Mouse (Mus musculus) limb, embryonic 12.5 days (tissue): ENCODE results near the gene Gm11939. TPM values are rescaled to one million over a fixed set of nuclear protein-coding genes. Genes with fewer than 3 reads are reported as not detected.
"Not testable (repeated sequence)": the region's sequence is repeated elsewhere in the genome, so short reads cannot be mapped to it uniquely, and the experiment has no call there.

Experiments used
- ATAC-seq: fragments of 200-750 bp; cut with Nextera tagmentation; 2 replicates; pipeline ENCODE4 v1.8.0; 2017; ENCODE audit warnings: low read depth, moderate TSS enrichment; ENCODE audit not compliant: insufficient number of reproducible peaks, insufficient read depth, low FRiP score, low TSS enrichment
- H3K27ac ChIP-seq: fragments of 300-500 bp; sonication (generic); 2 replicates; pipeline ENCODE4 v1.5.1; 2016; ENCODE audit warnings: mild to moderate bottlenecking, moderate library complexity
- H3K27me3 ChIP-seq: fragments of 300-500 bp; sonication (generic); 2 replicates; pipeline ENCODE4 v1.6.1; 2016; ENCODE audit warnings: mild to moderate bottlenecking, moderate library complexity
- H3K36me3 ChIP-seq: fragments of 300-500 bp; sonication (generic); 2 replicates; pipeline ENCODE4 v1.6.1; 2016; ENCODE audit warnings: mild to moderate bottlenecking, moderate library complexity
- H3K4me1 ChIP-seq: fragments of 300-500 bp; sonication (generic); replicated peaks from 2 replicates; pipeline ENCODE4 v1.6.1; 2016
- H3K4me2 ChIP-seq: fragments of 300-500 bp; sonication (generic); 2 replicates; pipeline ENCODE4 v1.6.1; 2016; ENCODE audit warnings: mild to moderate bottlenecking, moderate library complexity
- H3K4me3 ChIP-seq: fragments of 300-500 bp; sonication (generic); replicated peaks from 2 replicates; pipeline ENCODE4 v1.5.1; 2016; ENCODE audit warnings: mild to moderate bottlenecking
- H3K9ac ChIP-seq: fragments of 300-500 bp; sonication (generic); replicated peaks from 2 replicates; pipeline ENCODE4 v1.6.1; 2016; ENCODE audit warnings: mild to moderate bottlenecking, moderate library complexity
- H3K9me3 ChIP-seq: fragments of 300-500 bp; sonication (generic); 2 replicates; pipeline ENCODE4 v1.6.1; 2016; ENCODE audit warnings: mild to moderate bottlenecking, moderate library complexity
- WGBS: fragments of 180-500 bp; shearing (Covaris S2); methylation state at CpG from one replicate; pipeline ENCODE4 v1.1.7; 2016; 5-methylcytosine and 5-hydroxymethylcytosine counted together
- polyA plus RNA-seq: library from polyadenylated mRNA; unstranded; fragments of >200 nt; fragmentation: Nextera tagmentation; extraction: Ambion mirVana; gene quantifications from 2 replicates; pipeline ENCODE4 v1.2.1, GENCODE M21; 2016

Gm11939 gene
- not detected in 2 replicates for polyA plus RNA-seq

DNA sequence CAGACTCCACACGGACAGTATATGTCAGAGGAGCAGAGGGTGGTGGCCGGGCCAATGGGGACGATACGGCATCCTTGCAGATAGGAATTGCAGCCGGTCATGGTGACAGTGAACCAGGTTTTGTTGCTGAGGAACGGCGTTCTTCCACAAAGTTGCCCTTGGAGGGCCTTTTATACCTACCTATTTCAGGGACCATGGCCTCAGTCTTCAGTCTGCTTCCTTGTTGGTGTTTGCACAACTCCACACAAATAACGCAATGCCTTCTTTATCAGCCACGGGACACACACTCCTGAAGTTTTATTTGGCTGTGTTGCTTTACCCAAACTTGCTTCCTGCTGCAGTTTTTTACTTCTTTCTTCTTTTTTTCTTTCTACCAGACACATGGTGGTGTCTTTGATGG, at the start of gene Gm11939:
Gene Gm11939, minus strand, starts transcription at position 101 of the 400 bp plus-strand sequence.
- no peak for ATAC-seq
- no peak within 1 kb of the TSS for H3K4me2 ChIP-seq
- H3K27me3 ChIP-seq: no peaks in the 10 kb centered on the region
- 89% methylated on average over 9 of the region's 9 CpGs for WGBS
- H3K27ac ChIP-seq: no peak within 1 kb of the TSS
- H3K9me3 ChIP-seq: no peaks in the 10 kb centered on the region
- no peaks in the 10 kb centered on the region for H3K36me3 ChIP-seq
- H3K4me3 ChIP-seq: no peak within 1 kb of the TSS
- H3K9ac ChIP-seq: no peak within 1 kb of the TSS
- no peaks in the 10 kb centered on the region for H3K4me1 ChIP-seq

DNA sequence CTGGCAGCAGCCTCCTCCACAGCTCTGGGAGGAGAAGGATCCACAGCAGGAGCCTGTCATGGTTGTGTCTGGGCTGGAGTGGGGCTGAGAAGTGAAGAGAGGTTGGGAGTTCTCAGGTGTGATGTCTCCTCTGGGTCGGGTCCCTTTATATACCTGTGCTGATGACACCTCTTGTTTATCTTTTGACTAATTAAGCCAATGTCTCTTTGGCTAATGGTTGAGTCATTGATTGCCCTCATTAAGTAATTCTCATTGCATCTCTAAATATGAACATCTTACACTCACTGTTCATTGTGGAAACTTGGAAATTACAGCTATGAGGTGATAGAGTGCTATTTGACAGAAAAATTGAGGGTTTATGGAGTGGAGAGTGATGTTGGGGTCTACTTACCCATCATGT, 43.9 kb upstream of the Gm11939 start, which contains the start of gene Gm11938:
Gene Gm11938, minus strand, starts transcription at position 101 of the 400 bp plus-strand sequence.
- WGBS: 46% methylated on average over 1 of the region's 1 CpGs

DNA sequence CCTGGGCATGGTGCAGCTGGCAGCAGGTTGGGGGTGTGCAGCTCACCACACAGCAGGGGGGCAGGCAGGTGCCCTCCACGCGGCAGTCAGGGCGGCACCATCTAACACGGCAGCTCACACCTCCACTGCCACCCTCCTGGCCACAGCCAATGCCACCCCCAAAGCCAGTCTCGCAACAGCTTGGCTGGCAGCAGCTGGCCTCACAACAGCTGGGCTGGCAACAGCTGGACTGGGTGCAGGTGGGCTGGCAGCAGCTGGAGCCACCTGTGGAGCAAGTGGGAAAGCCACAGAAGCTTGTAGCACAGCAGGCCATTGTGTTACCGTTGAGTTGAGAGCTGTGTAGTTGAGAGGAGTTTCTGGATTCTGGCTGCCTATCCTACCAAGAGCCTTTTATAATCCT, 38.5 kb upstream of the Gm11939 start, which contains the start of gene Krtap9-3:
Gene Krtap9-3, minus strand, starts transcription at position 364 of the 400 bp plus-strand sequence.
- not testable (repeated sequence) for H3K4me1 ChIP-seq, ATAC-seq, H3K27ac ChIP-seq, H3K9me3 ChIP-seq, H3K9ac ChIP-seq, H3K27me3 ChIP-seq, H3K36me3 ChIP-seq, H3K4me2 ChIP-seq, H3K4me3 ChIP-seq
- 84% methylated on average over 6 of the region's 6 CpGs for WGBS

More for the DNA sequence above, 43.9 kb upstream of the Gm11939 start, which contains the start of gene Gm11938:
- H3K27me3 ChIP-seq, H3K4me1 ChIP-seq, H3K36me3 ChIP-seq, H3K9me3 ChIP-seq, H3K9ac ChIP-seq, H3K4me3 ChIP-seq, H3K4me2 ChIP-seq, H3K27ac ChIP-seq, ATAC-seq: not testable (repeated sequence)

DNA sequence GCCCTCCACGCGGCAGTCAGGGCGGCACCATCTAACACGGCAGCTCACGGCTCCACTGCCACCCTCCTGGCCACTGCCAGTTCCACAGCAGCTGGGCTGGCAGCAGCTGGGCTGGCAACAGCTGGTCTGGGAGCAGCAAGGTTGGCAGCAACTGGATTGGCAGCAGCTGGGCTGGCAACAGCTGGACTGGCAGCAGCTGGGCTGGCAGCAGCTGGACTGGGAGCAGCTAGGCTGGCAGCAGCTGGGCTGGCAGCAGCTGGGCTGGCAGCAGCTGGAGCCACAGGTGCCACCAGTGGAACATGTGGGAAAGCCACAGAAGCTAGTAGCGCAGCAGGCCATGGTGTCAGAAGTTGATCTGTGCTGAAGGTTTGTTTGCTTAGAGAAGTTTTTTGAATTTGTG, 31.7 kb upstream of the Gm11939 start, which contains the start of gene Krtap1-3:
Gene Krtap1-3, minus strand, starts transcription at position 359 of the 400 bp plus-strand sequence.
- no peak within 1 kb of the TSS for H3K27ac ChIP-seq
- ATAC-seq: no peak
- 75% methylated on average over 6 of the region's 6 CpGs for WGBS

DNA sequence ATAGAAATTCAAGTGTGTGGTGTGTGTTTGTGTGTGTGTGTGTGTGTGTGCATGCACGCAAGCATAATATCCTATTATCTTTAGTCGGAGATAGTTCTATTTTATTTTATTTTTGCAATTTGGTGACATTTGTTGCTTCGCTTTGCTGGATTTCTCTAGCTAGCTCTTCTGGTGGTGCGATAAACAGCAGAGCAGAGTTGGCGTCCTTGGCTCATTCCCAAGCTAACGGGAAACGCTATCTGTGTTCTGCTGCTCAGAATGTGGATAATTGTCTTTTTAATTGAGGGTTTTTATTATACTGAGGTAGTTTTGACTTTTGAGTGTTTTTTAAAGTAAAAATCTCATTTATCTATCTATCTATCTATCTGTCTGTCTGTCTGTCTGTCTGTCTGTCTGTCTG, 25.8 kb upstream of the Gm11939 start:
- H3K4me3 ChIP-seq: no peak overlapping the region
- no peak for ATAC-seq
- no peak overlapping the region for H3K4me2 ChIP-seq
- no peak overlapping the region for H3K9ac ChIP-seq
- no peaks in the 10 kb centered on the region for H3K36me3 ChIP-seq
- H3K4me1 ChIP-seq: no peaks in the 10 kb centered on the region
- H3K27ac ChIP-seq: no peak overlapping the region
- no peaks in the 10 kb centered on the region for H3K9me3 ChIP-seq
- 88% methylated on average over 7 of the region's 7 CpGs for WGBS
- no peaks in the 10 kb centered on the region for H3K27me3 ChIP-seq

More for the DNA sequence above, 31.7 kb upstream of the Gm11939 start, which contains the start of gene Krtap1-3:
- H3K4me1 ChIP-seq: no peaks in the 10 kb centered on the region
- H3K9ac ChIP-seq: no peak within 1 kb of the TSS
- no peaks in the 10 kb centered on the region for H3K36me3 ChIP-seq
- H3K4me2 ChIP-seq: no peak within 1 kb of the TSS
- no peaks in the 10 kb centered on the region for H3K9me3 ChIP-seq
- no peak within 1 kb of the TSS for H3K4me3 ChIP-seq
- H3K27me3 ChIP-seq: no peaks in the 10 kb centered on the region

DNA sequence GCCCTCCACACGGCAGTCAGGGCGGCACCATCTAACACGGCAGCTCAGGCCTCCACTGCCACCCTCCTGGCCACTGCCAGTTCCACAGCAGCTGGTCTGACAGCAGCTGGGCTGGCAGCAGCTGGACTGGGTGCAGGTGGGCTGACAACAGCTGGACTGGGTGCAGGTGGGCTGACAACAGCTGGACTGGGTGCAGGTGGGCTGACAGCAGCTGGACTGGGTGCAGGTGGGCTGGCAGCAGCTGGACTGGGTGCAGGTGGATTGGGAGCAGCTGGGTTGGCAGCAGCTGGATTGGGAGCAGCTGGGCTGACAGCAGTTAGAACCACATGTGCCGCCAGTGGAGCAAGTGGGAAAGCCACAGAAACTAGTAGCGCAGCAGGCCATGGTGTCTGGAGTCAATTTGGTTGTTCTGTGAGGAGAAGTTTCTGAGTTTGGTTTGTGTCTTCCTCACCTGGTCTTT, 24.0 kb upstream of the Gm11939 start, which contains the start of gene Krtap1-4:
Gene Krtap1-4, minus strand, starts transcription at position 410 of the 460 bp plus-strand sequence.
- Histone ChIP-seq H3K4me1 (no peaks in the 10 kb centered on the region), H3K9me3 (no peaks in the 10 kb centered on the region), H3K27ac (no peak within 1 kb of the TSS), H3K4me2 (no peak within 1 kb of the TSS), H3K9ac (no peak within 1 kb of the TSS), H3K27me3 (no peaks in the 10 kb centered on the region), H3K4me3 (no peak within 1 kb of the TSS), H3K36me3 (no peaks in the 10 kb centered on the region)
- no peak for ATAC-seq
- WGBS: 67% methylated on average over 5 of the region's 5 CpGs

DNA sequence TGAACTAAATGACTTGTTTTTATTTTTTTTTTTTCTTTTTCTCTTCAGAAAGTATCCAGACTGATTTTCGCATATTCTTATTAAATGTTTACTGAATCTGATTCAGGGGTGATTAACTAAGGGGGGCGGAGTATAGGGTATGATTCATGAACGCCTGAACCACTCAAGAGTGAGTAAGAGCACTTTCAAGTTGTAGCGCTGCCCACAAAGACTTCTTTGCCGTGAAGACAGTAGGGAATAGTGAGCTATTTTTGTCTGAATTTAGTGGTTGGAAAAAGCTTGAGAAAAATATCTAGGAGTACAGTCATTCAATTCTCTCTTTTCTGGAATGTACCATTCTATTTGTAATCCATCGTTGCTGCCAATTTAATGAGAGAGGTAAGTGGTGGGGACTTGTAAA, 22.3 kb upstream of the Gm11939 start:
- Histone ChIP-seq H3K4me3 (no peak overlapping the region), H3K36me3 (no peaks in the 10 kb centered on the region), H3K27me3 (no peaks in the 10 kb centered on the region), H3K9ac (no peak overlapping the region), H3K4me2 (no peak overlapping the region), H3K9me3 (no peaks in the 10 kb centered on the region), H3K4me1 (no peaks in the 10 kb centered on the region), H3K27ac (no peak overlapping the region)
- ATAC-seq: no peak
- 86% methylated on average over 6 of the region's 6 CpGs for WGBS

DNA sequence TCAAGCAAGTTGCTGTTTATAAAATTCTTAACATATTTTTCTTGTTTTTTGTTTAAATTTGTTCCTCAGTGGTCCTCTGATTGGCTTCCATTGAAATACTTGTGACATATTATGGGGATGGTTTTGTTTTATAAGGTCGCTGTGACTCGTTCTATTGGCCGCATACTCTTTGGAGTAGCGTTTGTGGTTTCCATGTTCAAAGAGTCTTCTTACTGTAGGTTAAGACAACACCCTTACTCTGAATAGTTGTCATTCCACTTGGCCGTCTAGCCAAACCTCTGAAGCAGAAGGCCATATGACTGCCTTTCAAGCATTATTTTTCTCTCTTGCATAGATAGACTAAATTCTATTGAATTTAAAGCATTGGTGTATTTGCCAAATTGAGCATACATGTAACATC, 21.8 kb upstream of the Gm11939 start:
- no peak overlapping the region for H3K4me3 ChIP-seq
- H3K27me3 ChIP-seq: no peaks in the 10 kb centered on the region
- H3K27ac ChIP-seq: no peak overlapping the region
- no peaks in the 10 kb centered on the region for H3K4me1 ChIP-seq
- H3K36me3 ChIP-seq: no peaks in the 10 kb centered on the region
- H3K9me3 ChIP-seq: no peaks in the 10 kb centered on the region
- H3K4me2 ChIP-seq: no peak overlapping the region
- ATAC-seq: no peak
- WGBS: 91% methylated on average over 5 of the region's 5 CpGs
- H3K9ac ChIP-seq: no peak overlapping the region

DNA sequence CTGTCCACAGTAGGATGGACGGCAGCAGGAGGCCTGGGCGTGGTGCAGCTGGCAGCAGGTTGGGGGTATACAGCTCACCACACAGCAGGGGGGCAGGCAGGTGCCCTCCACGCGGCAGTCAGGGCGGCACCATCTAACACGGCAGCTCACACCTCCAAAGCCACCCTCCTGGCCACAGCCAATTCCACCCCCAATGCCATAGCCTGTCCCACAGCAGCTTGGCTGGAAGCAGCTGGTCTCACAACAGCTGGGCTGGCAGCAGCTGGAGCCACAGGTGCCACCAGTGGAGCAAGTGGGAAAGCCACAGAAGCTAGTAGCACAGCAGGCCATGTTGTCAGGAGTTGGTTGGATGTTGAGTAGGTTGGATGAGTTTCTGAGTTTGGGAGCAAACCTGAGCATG, 21.4 kb upstream of the Gm11939 start, which contains the start of gene Krtap1-5:
Gene Krtap1-5, minus strand, starts transcription at position 381 of the 400 bp plus-strand sequence.
- Histone ChIP-seq H3K9ac (no peak within 1 kb of the TSS), H3K9me3 (no peaks in the 10 kb centered on the region), H3K27ac (no peak within 1 kb of the TSS), H3K4me1 (no peaks in the 10 kb centered on the region), H3K4me2 (no peak within 1 kb of the TSS), H3K36me3 (no peaks in the 10 kb centered on the region), H3K27me3 (no peaks in the 10 kb centered on the region), H3K4me3 (no peak within 1 kb of the TSS)
- no peak for ATAC-seq
- 90% methylated on average over 6 of the region's 6 CpGs for whole genome bisulfite sequencing

DNA sequence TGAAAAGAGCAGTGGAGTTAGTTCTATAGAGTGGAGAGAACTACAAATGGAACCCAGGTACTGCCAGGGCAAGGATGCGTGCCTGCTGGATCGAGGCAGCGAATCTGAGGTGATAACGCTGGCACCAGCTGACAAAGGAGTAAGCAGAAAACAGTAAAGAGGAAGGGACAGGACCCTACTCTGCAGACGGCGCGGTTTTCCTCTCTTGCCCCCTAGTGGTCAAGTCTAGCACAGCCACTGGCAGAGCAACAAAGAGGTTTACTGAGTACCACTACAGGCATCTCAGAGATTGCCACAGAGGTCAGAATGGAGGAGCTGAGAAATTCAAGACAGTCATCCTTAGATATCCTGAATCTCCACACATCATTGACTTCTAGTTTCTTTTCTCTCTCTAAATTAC, 14.8 kb upstream of the Gm11939 start:
- H3K27me3 ChIP-seq: no peaks in the 10 kb centered on the region
- 0 out of 2 replicates have a peak overlapping the region, but pooled peaks have one; percentile 15 for H3K4me3 ChIP-seq
- no peaks in the 10 kb centered on the region for H3K9me3 ChIP-seq
- H3K9ac ChIP-seq: peak overlapping the region; percentile 42; the same call in 1 of the 2 replicates
- peak; percentile 52; the same call in 1 of the 2 replicates for ATAC-seq
- H3K4me1 ChIP-seq: no peaks in the 10 kb centered on the region
- H3K27ac ChIP-seq: no peak overlapping the region
- H3K4me2 ChIP-seq: peak overlapping the region; percentile 45
- WGBS: 5% methylated on average over 7 of the region's 7 CpGs
- no peaks in the 10 kb centered on the region for H3K36me3 ChIP-seq

DNA sequence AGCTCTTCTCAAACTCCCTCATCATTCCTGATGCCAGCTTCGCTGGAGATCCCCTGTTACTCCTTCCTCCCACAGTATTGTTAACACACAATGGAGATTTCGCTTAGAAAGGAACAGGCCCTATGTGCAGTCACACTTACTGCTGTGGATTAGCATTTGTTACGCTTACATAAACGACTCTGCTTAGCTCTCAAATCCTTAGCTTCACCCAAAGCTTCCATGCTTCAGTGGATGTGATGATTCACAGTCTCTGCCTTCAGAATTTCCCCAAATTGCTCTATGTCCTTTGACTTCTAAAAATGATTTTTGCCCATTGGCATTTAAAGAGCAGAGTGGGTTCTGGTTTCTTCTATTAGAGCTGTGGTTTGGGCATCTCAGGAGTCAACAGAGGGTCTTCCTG, 13.9 kb upstream of the Gm11939 start:
- no peak for ATAC-seq
- Histone ChIP-seq H3K36me3 (no peaks in the 10 kb centered on the region), H3K4me2 (no peak overlapping the region), H3K27ac (no peak overlapping the region), H3K9me3 (no peaks in the 10 kb centered on the region), H3K9ac (no peak overlapping the region), H3K4me1 (no peaks in the 10 kb centered on the region), H3K27me3 (no peaks in the 10 kb centered on the region), H3K4me3 (no peak overlapping the region)
- 75% methylated on average over 4 of the region's 4 CpGs for WGBS

DNA sequence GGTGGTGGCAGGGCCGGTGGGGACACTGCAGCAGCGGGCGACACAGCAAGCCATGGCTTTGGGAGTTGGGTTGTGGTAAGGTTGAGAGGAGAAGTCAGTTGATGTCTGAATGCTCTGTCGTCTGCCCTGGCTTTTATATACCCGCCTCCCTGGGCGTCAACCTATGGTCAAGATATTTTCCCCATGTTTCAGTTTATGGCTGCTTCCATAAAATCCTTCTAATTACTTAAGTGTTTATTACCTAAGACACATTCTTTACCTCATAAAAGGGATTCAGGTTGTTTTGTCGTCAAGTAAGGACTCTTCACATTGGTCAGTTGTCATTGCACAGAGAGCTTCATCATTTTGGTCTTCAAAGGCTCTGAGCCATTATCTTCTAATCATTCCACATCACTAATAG, 7.3 kb upstream of the Gm11939 start, which contains the start of gene Krtap3-1:
Gene Krtap3-1, minus strand, starts transcription at position 101 of the 400 bp plus-strand sequence.
- WGBS: 71% methylated on average over 7 of the region's 7 CpGs
- H3K9ac ChIP-seq: no peak within 1 kb of the TSS
- H3K9me3 ChIP-seq: no peaks in the 10 kb centered on the region
- ATAC-seq: no peak
- no peak within 1 kb of the TSS for H3K27ac ChIP-seq
- no peaks in the 10 kb centered on the region for H3K4me1 ChIP-seq
- no peak within 1 kb of the TSS for H3K4me3 ChIP-seq
- no peaks in the 10 kb centered on the region for H3K36me3 ChIP-seq
- H3K4me2 ChIP-seq: no peak within 1 kb of the TSS
- H3K27me3 ChIP-seq: peaks cover 3% of the 10 kb centered on the region; the same call in 1 of the 2 replicates
